Mouse (Mus musculus): ENCODE results near the gene Arhgap20. TPM values are rescaled to one million over a fixed set of nuclear protein-coding genes. Genes with fewer than 3 reads are reported as not detected.

Arhgap20 gene
- total RNA-seq, 1 experiment from 2014 or later: not detected

GRCm38 (mm10) chr9:51795206-51795605, 30.1 kb downstream of the Arhgap20 start:
- ATAC-seq (replicated peaks; ENCODE audit: low read depth, poor library complexity, severe bottlenecking): no peak

GRCm38 (mm10) chr9:51798251-51798650, 33.1 kb downstream of the Arhgap20 start:
- ATAC-seq (replicated peaks; ENCODE audit: low read depth, poor library complexity, severe bottlenecking): no peak

GRCm38 (mm10) chr9:51799156-51799555, 34.0 kb downstream of the Arhgap20 start:
- no peak for ATAC-seq (replicated peaks; ENCODE audit: low read depth, poor library complexity, severe bottlenecking)

GRCm38 (mm10) chr9:51807272-51807671, 42.1 kb downstream of the Arhgap20 start:
- ATAC-seq (replicated peaks; ENCODE audit: low read depth, poor library complexity, severe bottlenecking): no peak

- no peak for ATAC-seq (replicated peaks; ENCODE audit: low read depth, poor library complexity, severe bottlenecking)
These were observed 47.8 kb downstream of the Arhgap20 start for GRCm38 (mm10) chr9:51812931-51813330.

GRCm38 (mm10) chr9:51824516-51824915, 59.4 kb downstream of the Arhgap20 start:
- no peak for ATAC-seq (replicated peaks; ENCODE audit: low read depth, poor library complexity, severe bottlenecking)

GRCm38 (mm10) chr9:51831596-51831995, 66.5 kb downstream of the Arhgap20 start:
- no peak for ATAC-seq (replicated peaks; ENCODE audit: low read depth, poor library complexity, severe bottlenecking)

GRCm38 (mm10) chr9:51832368-51832767, 67.2 kb downstream of the Arhgap20 start:
- ATAC-seq (replicated peaks; ENCODE audit: low read depth, poor library complexity, severe bottlenecking): no peak

- ATAC-seq (replicated peaks; ENCODE audit: low read depth, poor library complexity, severe bottlenecking): no peak
These were observed 72.6 kb downstream of the Arhgap20 start for GRCm38 (mm10) chr9:51837716-51838115.

GRCm38 (mm10) chr9:51843216-51843615, 78.1 kb downstream of the Arhgap20 start:
- no peak for ATAC-seq (replicated peaks; ENCODE audit: low read depth, poor library complexity, severe bottlenecking)

- no peak for ATAC-seq (replicated peaks; ENCODE audit: low read depth, poor library complexity, severe bottlenecking)
These were observed 80.7 kb downstream of the Arhgap20 start for GRCm38 (mm10) chr9:51845796-51846195.

- no peak for ATAC-seq (replicated peaks; ENCODE audit: low read depth, poor library complexity, severe bottlenecking)
These were observed 88.6 kb downstream of the Arhgap20 start for GRCm38 (mm10) chr9:51853772-51854171.

GRCm38 (mm10) chr9:51864273-51864672, 99.1 kb downstream of the Arhgap20 start:
- ATAC-seq (replicated peaks; ENCODE audit: low read depth, poor library complexity, severe bottlenecking): no peak

- no peak for ATAC-seq (replicated peaks; ENCODE audit: low read depth, poor library complexity, severe bottlenecking)
These were observed 101.5 kb downstream of the Arhgap20 start for GRCm38 (mm10) chr9:51866634-51867033.

- no peak for ATAC-seq (replicated peaks; ENCODE audit: low read depth, poor library complexity, severe bottlenecking)
These were observed 103.9 kb downstream of the Arhgap20 start for GRCm38 (mm10) chr9:51869056-51869455.

- no peak for ATAC-seq (replicated peaks; ENCODE audit: low read depth, poor library complexity, severe bottlenecking)
These were observed 109.2 kb downstream of the Arhgap20 start for GRCm38 (mm10) chr9:51874348-51874747.

GRCm38 (mm10) chr9:51875531-51875930, 110.4 kb downstream of the Arhgap20 start:
- no peak for ATAC-seq (replicated peaks; ENCODE audit: low read depth, poor library complexity, severe bottlenecking)

- no peak for ATAC-seq (replicated peaks; ENCODE audit: low read depth, poor library complexity, severe bottlenecking)
These were observed 116.2 kb downstream of the Arhgap20 start for GRCm38 (mm10) chr9:51881386-51881785.

GRCm38 (mm10) chr9:51881881-51882280, 116.7 kb downstream of the Arhgap20 start:
- ATAC-seq (replicated peaks; ENCODE audit: low read depth, poor library complexity, severe bottlenecking): no peak

GRCm38 (mm10) chr9:51883319-51883718, 118.2 kb downstream of the Arhgap20 start:
- ATAC-seq (replicated peaks; ENCODE audit: low read depth, poor library complexity, severe bottlenecking): no peak

GRCm38 (mm10) chr9:51892921-51893320, 127.8 kb downstream of the Arhgap20 start:
- ATAC-seq (replicated peaks; ENCODE audit: low read depth, poor library complexity, severe bottlenecking): no peak

All from common myeloid progenitor, adult 5-6 weeks (primary cell).